Mouse (Mus musculus) adrenal gland, postnatal 4 days (tissue): ENCODE results near the gene Tmem109. TPM values are rescaled to one million over a fixed set of nuclear protein-coding genes. Genes with fewer than 3 reads are reported as not detected.

Experiments used
- DNase-seq, 2 experiments: peaks; one replicate each; pipeline ENCODE4 v3.0.0; 2021 to 2022; ENCODE audit warnings: low spot score in 2 of 2, mixed read lengths in 2 of 2
- total RNA-seq, 2 experiments: library from RNA; stranded (reverse); gene quantifications; 2 replicates each; pipeline ENCODE4 v1.2.3; 2021

Tmem109 gene
- total RNA-seq, 2 experiments from 2014 or later, result 91.3 to 93.3 TPM

GRCm38 (mm10) chr19:10895016-10895528 lies 13.3 kb upstream of the Tmem109 start, which contains the start of gene Prpf19:
Prpf19 (plus strand) TSS chr19:10895231.
- DNase-seq, result peak; percentile 91 to 93

DNA sequence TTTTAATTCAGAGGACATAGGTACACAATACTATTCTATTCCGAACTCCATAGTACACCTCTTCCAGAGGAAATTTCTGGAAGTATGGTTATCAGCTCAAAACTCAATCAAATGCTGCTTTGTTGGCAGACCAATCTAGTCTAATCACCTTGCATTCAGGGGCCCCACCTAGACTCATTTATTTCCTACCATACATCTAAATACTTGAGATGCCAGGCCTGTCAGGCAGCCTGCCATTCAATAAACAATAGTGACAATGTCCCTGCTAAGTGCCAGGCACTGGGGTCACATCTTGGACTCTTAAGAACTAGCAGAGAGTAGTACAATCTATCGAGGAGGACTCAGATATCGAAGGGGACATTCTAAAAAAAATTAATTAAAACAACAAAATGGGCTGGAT lies 10.4 kb upstream of the Tmem109 start:
- DNase-seq, result no peak

GRCm38 (mm10) chr19:10880975-10881425 lies 801 bp downstream of the Tmem109 start:
- no peak for DNase-seq

GRCm38 (mm10) chr19:10880085-10880974 lies 1.5 kb downstream of the Tmem109 start:
- DNase-seq, result no peak

DNA sequence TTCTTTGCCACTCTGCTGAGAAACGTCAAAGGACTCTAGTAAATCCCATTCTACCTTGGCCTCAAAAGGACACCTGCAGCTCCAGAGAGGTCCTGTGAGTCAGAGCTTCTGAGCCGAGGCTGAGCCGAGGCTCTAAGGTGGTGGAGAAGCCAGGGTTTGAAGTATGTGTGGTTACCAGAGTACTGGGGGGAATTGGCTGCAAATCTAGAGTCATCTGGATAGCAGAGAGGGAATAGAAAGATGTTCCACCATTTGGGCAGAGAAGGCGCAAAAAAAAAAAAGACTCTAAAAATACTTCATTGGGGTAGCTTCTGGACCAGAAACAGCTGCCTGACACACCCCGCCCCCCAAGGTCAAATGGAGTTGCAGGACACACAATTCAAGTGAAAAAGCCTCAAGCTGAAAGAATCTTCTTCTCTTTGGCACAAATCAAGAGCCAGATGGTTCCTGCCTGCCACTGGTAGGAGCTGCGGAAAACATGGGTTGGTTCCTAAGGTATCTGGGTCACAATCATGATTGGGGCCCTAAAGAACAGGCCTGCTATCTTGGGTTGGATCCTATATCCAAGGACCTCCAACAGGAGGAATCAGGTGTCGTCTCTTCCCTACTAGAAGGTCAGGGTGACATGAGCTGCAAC lies 3.5 kb downstream of the Tmem109 start:
- DNase-seq, result no peak

- DNase-seq, result no peak
Observed at GRCm38 (mm10) chr19:10871328-10871961, 10.4 kb downstream of the Tmem109 start.

DNA sequence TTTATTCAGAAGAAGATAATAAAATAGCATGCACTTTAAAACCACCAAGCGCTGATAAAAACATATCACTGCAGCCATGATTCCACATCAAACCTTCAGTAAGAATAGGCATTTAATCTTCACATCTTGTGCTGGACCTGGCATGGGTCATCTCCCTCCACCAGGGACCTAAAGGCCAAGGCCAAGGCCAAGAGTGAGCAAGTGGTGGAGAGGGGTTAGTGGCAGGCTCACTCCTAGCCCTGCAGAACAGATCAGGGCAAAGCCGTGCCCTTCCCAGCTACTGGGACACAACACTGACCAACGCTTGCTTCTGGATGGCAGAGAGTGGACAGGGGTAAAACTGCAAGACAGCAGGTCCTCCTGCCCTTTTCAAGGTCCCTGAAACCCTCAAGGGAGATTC lies 11.1 kb downstream of the Tmem109 start:
- no peak for DNase-seq

GRCm38 (mm10) chr19:10869886-10870527 lies 11.8 kb downstream of the Tmem109 start, which contains the start of gene Tmem132a:
Tmem132a (minus strand) TSS chr19:10869940.
- DNase-seq, result no peak

GRCm38 (mm10) chr19:10869241-10869885 lies 12.4 kb downstream of the Tmem109 start:
- DNase-seq, result peak; percentile 48 to 55

- no peak for DNase-seq
Observed at GRCm38 (mm10) chr19:10868623-10869141, 13.1 kb downstream of the Tmem109 start.

DNA sequence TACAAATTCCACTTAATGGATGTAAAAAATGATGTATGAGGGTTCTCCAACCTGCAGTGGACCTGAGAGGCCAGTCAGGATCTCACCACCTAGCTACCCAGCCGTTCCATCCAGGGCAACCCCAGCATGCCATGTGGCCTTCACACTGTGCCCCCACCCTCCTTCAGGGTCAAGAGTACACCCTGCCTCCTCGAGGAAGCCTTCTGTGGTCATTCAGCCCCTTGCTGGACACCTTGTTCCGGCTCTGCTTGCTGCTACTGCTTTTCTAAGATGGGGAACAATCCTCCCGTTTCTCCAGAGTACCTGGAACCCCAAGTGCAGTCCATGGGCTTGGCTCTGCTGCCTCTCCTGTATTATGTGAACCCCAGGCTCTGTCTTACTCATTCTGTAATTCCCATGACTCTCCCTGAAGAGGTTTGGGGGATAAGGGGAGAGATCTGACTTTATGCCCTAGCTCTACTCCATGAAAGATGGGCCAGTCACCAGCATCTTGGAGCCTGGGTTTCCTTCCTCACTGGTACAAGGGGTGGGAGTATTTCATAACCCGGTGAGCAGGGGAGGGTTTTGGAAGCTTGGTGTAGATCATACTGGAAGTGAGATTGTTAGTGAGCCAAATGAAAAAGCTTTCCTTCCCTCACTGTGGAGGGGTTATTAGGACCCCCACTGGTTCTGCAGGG lies 13.7 kb downstream of the Tmem109 start:
- no peak for DNase-seq

- no peak for DNase-seq
Observed at GRCm38 (mm10) chr19:10866351-10866750, 15.4 kb downstream of the Tmem109 start.

DNA sequence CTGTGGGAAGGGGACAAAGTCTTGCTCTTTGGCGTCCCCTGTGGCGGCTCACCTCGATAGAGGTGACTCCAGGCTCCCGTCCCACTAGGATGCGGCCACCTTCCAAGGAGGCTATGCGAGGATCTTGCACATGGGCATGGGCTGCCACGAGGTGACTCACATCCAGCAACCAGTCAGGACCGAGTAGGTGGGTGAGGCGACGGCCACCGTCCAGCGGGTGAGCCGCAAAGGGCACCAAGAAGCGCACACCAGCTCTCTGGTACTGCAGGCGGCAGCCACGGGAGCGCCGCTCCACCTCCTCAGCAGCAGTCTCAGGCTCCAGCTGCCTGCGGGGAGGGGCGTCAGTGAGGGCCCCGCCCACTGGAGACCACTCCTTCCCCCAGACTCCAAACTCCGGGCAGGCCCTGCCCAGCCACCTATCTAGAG lies 21.7 kb downstream of the Tmem109 start:
- no peak for DNase-seq

DNA sequence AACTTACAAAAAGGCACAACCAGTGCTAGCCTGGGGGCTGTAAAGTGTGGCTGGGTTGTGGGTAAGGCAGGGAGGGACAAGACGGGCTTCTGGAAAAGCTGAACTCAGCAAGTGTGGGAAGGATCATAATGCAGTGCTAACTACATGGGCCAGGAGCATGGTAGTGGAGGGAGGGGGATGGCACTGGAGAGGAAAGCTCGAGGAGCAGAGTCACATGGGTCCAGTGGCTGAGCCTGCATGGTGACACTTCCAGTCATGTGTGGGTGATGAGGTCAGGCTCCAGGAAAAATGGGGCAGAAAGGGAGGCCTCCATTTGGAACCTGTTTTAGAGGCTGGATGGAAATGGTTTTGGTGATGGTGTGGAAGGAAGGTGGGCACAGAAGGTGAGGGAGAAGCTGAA lies 25.3 kb downstream of the Tmem109 start:
- DNase-seq, result no peak

DNA sequence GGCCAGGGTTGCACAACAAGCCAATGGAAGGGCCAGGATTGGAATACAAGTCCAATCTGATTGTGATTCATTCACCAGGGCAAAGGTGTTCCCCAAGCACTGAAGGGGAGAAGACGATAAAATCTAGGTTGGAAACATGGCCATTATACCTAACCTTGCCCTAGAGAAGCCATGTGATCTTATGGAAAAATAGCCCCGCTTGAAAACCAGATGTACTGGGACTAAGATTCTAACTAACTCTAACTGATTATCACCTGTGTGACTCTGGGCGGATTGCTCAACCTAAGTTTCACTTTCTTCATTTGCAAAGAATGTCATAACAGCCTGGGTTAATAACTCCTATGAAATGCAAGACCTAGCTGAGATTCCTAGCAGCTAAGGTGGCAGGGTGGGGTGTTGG lies 26.4 kb downstream of the Tmem109 start:
- DNase-seq, result no peak

GRCm38 (mm10) chr19:10847311-10848087 lies 34.3 kb downstream of the Tmem109 start:
- DNase-seq, result peak in 1 of 2 experiments; percentile 37

DNA sequence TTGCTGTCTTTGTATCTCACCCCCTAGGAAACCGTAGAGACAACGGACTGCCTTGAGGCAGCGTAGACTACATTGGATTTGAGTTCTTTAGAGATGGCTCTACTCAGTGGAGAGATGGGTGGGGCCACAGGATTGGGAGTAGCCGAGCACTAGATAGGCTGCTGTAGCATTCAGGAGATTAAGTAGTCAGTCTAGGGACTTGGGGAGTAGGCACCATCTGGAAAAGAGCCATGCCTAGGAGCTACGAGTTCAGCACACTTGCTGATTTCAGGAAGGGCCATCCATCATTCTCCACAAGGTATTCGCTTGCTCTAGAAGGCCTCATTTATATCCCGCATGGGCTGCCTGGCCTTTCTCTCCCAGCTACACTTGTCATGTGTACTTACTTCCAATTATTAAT lies 35.7 kb downstream of the Tmem109 start:
- DNase-seq, result no peak

DNA sequence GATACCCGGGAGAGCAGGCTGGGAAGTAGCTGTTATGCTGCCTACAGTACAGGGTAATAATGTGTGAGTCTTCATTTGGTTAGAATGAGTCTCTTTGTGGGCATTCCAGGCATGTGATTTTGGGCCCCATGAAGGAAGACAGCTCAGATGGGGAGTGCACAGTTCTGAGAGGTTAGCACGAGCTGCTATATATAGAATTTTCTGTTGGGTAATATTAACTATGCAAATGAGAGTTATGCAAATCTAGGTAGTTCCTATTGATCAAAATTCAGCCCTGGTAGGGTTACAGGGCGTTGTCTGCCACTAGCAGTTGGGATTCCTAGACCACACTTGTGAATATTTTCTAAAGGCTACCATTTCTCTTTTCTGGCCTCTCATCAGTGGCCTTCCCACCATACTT lies 36.3 kb downstream of the Tmem109 start:
- no peak for DNase-seq

GRCm38 (mm10) chr19:10844206-10844605 lies 37.6 kb downstream of the Tmem109 start:
- no peak for DNase-seq
